Mouse (Mus musculus): ENCODE data around the gene Gpr146. TPM values are rescaled to one million over a fixed set of nuclear protein-coding genes. Genes with fewer than 3 reads are reported as not detected.

Gpr146 gene
- total RNA-seq, 2 experiments from 2014 or later = 6.0 to 7.5 TPM

DNA sequence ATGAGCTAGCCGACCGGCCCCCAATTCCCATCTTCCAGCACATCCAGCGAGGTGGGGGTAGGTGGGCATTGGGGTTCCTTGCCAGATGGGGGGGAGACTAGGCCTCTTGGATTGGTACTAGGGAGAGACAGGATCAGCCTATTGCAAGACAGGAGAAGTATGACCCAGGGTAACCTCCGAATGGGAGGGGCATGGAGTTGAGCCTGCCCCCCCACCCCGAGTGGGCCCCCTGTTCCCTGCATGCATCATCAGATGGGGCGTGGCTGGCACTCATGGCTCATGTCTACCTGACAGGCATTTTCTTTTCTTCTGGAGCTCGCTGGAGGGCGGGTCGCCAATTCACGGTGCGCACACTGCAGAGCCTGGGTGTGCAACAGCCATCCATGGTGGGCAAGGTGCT, 23.6 kb upstream of the Gpr146 start:
- ATAC-seq (replicated peaks; ENCODE audit: low FRiP score, low TSS enrichment, poor library complexity, severe bottlenecking) = no peak

DNA sequence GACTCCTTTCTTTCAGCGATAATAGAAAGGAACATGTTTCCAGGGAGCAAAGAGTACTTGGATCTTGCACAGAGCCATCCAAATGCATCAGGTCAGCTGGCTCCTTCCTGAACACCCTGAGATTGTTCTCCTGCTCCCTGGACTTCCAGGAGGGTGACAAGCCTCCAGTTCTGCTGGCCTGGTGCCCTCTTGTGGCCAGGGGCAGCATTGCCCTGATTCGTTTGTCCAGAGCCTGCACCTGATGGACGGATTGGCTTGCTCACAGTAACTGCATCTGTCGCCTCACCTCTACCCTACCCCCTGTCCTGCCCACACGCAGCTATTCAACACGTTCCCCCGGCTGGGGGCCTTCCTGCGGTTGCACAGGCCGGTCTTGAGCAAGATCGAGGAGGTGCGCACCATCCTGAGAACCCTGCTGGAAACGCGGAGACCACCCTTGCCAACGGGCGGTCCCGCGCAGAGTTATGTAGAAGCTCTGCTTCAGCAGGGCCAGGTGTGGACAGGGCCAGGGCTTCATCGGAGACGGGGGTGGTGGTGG, 22.2 kb upstream of the Gpr146 start:
- ATAC-seq (replicated peaks; ENCODE audit: low FRiP score, low TSS enrichment, poor library complexity, severe bottlenecking) = peak; percentile 53; the same call in 1 of the 2 replicates

DNA sequence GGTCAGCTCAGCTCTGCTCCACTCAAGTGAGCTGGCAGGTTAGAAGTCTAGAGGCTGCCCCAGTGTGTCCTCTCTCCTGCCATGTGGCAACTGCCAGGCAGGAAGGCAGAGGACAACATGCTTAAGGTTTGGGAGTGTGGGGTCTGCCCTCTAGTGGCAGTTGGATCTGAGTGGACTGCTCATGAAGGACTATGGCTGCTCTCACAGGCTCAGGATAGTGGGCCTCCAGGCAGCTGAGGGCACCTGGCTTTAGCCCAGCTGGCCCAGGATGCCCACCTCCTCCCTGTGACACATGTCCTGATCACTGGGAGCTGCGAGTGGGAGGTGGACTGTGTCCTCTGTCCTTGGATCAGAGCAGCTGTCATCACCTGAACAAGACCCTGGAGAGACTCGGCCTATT, 18.8 kb upstream of the Gpr146 start:
- ATAC-seq (replicated peaks; ENCODE audit: low FRiP score, low TSS enrichment, poor library complexity, severe bottlenecking) = peak; percentile 62

DNA sequence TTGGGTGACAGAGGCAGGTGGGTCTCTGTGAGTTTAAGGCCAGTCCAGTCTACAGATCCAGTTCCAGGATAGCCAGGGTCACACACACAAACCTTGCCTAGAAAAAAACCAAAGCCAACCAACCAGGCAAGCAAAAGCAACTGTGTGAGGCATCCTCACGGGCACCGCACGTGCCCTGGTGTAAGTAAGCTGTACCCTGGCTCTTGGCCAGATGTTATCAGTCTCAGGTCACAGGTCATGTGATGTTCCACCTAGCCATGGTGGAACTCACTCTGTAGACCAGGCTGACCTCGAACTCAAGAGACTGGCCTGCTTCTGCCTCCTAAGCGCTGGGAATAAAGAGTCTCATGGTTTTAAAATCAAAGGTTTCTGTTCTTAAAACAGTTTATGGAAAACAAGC, 18.3 kb upstream of the Gpr146 start:
- ATAC-seq (replicated peaks; ENCODE audit: low FRiP score, low TSS enrichment, poor library complexity, severe bottlenecking) = no peak

DNA sequence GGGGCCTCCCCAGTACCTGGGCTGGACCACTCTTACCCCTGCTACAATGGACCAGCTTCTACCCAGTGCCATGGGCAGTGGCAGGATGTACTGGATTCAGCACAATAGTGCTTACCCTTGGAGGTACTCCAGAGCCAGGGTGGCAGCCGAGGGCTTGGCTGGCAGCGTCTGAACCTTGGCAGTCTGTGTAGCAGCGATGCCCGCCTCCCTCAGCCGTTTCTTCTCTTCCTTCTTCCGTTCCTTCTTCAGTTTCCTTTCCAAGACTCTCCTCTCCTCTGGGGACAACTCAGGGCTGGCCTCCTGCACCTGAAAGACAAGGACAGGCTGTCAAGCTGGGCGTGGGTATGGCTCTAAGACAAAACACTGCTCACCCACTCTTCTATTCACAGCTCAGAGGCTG, 13.6 kb upstream of the Gpr146 start:
- ATAC-seq (replicated peaks; ENCODE audit: low FRiP score, low TSS enrichment, poor library complexity, severe bottlenecking) = no peak

DNA sequence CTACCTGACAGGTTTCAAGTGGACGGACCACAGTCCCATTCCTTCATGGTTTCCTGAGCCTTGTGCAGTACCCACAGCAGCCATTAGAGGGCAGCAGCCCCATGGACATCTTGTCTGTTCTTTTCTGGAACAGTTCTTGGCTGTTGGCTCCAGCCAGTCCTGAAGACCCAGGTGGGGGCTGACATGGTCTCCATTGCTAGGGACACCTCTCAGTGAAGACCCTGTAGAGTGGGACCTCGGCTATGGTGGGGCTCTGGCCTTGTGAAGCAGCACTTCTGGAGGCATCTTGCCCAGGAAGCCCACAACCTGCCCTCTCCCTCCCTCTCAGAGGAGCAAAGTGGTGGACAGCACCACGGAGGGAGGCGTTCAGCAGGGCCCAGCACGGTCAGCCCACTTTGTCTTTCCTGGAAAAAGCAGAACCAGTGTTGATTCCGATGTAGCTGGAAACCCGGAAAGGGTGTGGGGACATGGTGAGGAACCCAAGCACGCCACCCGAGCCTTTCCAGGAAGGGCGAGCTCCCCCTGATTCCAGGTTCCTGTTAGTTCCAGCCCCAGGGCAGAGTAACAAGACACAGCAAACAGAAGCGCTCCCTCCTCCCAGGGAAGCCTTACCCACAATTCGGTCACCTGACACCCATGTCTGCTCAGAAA, 13.1 kb upstream of the Gpr146 start:
- peak; percentile 50 for ATAC-seq (replicated peaks; ENCODE audit: low FRiP score, low TSS enrichment, poor library complexity, severe bottlenecking)

DNA sequence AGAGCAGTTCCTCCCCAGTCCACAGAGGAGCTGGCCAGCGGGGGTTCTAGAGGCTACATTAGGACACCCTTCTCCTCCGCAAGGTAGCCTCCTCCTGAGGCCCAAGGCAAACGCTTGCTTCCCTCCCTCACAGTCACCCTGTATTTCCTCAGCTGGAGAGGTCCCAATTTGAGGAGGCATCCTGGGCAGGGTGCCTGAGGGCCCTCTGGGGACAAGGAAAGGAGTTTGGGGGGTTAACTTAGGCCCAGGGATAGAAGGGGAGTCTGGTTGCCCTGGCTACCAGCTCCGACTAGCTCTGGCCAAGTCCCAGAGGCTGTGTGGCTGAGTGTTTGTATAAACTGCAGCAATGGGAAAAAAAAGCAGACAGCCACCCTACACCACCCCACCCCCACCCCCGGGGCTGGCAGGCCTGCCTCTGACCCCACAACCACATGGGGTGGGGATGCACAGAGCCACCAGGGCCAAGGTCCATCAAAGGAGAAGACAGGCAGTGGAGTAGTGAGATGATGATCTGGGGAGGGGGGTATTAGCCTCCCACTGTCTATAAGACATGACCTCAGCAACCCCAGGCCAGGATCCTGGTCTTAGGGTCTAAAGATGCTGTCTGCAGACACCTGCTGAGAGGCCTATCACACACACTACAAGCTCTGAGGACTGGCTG, 12.5 kb upstream of the Gpr146 start:
- no peak for ATAC-seq (replicated peaks; ENCODE audit: low FRiP score, low TSS enrichment, poor library complexity, severe bottlenecking)

DNA sequence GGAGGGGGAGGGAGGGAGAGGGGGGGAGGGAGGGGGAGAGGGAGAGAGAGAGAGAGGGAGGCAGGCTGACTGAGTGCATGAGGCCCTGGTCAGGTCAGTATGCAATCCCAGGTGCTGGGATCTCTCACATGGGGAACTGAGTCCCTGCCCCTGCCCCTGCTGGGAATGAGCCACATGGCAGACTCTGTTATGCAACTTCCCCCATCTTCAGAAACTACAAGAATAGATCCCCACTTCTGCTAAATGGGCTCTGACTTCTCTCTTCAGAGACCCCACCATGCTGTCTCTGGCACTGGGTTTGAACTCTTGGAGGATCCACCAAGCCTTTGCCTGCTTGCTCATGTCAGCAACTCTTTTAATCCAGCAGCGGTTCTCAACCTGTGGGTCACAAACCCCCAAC, 11.7 kb upstream of the Gpr146 start:
- ATAC-seq (replicated peaks; ENCODE audit: low FRiP score, low TSS enrichment, poor library complexity, severe bottlenecking) = no peak

DNA sequence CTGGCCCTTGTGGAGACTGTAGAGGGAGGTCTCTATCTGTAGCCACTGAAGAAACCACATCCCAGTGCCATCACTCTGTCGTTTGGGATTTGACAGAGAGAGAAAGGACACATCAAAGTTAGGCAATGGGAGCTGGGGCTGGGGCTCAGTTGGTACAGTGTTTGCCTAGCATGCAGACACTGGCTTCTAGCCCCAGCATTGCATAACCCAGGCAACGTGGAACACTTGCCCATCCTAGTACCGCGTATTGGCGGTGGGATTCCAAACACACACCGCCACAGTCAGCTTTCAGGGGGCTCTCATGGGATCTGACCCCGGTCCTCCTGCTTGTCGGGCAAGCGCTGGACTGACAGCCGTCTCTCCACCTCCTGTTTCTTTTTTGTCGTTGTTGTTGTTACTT, 11.0 kb upstream of the Gpr146 start:
- ATAC-seq (replicated peaks; ENCODE audit: low FRiP score, low TSS enrichment, poor library complexity, severe bottlenecking) = no peak

DNA sequence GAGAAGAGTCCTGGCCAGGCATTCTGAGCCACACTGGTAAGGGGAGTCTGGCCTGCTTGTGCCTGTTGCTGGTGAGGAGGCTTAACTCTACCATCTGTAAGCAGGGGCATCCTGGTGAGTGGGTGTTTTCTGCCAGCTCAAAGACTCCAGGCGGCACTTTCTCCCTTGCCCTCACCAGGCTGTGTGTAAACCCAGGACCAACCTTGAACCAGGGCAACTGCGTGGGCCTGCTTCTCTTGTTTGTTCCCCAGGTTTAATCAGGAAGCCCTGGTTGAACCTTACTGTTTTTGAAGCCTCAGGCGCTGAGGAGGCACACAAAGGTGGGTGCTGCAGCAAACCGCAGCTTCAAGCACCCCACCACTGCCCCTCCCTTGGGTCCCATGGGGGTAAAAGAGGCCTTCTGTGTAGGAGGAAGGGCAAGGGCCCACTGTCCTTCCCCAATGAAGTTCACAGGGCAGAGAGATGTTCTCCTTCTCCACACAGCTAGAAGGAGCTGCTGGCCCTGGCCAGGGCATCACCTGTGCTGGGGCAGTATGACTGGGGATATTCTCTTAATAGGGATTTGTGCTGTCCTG, 9.5 kb upstream of the Gpr146 start:
- no peak for ATAC-seq (replicated peaks; ENCODE audit: low FRiP score, low TSS enrichment, poor library complexity, severe bottlenecking)

DNA sequence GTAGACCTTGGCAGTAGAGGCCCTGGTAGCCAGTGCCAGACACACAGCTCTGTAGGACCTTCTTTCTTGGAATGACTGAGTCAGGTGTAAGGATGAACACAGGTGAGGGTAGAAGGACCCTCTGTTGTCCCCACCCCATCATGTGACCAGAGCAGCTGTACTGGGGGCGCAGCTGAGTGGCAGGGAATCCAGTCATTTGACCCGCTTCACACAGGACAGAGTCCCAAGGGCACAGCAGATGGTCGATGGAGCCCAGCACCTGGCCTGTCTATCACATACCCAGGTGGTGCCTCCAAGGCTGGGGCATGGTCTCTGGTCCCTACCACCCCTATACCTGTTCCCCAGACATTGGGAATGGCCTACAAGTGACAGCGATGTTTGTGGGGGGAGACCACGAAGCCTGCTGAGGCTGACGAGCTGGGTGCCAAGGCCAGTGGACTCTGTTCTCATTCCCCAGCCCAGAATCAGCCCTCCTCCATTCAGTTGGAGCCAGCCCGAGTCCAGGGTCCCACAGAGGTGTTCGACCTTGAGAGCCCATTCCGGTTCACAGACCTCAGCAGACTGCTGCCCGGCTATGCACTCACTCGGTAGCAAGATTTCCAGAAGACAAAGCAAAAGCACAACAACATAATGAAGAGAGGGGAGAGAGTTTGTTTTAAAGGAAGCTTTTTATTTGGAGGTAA, 8.7 kb upstream of the Gpr146 start:
- no peak for ATAC-seq (replicated peaks; ENCODE audit: low FRiP score, low TSS enrichment, poor library complexity, severe bottlenecking)

DNA sequence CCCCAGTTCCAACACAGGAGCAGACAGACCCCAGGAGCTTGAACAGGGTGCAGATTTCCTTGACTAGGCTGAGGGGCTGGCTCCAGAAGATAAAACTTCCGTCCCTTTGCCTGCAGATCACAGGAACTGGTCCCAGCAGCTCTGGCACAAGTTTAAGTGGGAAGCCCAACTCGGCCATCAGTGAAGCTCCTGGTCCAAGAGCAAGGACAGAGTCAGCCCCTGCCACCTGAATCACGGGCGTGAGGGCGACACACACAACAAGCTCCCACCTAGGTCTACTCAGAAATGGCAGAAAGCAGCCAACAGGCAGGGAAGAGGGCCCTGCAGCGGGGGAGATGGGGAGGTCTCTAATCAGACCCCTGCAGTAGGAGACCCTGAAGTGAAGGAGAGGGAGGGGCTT, 7.2 kb upstream of the Gpr146 start:
- ATAC-seq (replicated peaks; ENCODE audit: low FRiP score, low TSS enrichment, poor library complexity, severe bottlenecking) = no peak

DNA sequence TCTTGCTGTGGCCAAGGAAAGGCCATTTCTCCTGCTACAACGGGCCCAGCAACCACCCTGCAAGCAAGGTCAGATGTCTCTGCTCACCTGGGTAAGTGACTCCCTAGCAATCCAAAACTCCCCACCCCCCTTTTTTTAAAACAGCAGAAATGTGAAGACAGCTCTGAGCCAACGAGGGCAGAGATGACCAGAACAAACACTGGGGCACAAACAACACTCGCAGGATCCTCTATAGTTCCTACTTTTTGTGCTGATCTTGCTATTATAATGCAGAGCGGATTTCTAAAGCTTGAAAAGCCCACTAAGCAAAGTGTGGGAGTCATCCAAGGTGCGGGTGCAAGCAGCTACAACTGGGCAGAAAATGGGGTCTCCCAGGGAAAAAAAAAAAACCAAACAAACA, 6.4 kb upstream of the Gpr146 start:
- ATAC-seq (replicated peaks; ENCODE audit: low FRiP score, low TSS enrichment, poor library complexity, severe bottlenecking) = no peak

DNA sequence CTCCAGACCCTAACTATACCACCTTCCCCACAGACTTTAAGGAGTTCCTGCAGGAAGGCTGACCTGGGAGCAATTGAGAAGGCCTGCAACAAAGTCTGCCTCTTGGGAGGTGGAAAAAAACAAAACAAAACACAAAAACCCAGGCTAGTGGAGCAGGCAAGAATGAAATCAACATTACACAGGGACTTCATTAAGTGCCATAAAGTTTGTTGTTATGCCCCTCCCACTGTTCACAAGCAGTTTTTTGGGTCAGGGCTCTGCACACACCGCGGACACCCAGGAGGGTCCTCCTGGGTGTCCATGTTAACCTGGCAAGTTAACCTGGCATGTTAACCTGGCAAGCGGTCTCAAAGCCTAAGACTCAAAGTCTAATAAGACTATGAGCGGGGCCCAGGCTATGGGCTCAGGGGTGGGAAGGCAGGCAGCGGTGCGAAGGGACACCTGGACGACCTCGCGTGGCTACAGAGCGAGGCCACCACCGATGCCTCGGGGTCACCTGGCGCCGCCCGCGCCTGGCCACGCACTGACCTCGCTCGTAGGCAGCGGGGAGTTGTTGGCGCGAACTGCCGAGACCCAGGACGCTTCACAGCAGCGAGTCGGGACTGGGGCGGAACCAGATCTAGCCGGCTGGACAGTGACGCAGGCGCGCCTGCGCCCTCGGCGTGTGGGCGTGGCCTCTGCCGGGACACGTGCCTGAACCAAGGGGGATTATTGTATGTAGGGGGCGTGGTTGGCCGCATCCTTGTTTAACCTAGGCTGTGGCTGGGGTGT, 5.7 kb upstream of the Gpr146 start:
- peak; percentile 89 for ATAC-seq (replicated peaks; ENCODE audit: low FRiP score, low TSS enrichment, poor library complexity, severe bottlenecking)

DNA sequence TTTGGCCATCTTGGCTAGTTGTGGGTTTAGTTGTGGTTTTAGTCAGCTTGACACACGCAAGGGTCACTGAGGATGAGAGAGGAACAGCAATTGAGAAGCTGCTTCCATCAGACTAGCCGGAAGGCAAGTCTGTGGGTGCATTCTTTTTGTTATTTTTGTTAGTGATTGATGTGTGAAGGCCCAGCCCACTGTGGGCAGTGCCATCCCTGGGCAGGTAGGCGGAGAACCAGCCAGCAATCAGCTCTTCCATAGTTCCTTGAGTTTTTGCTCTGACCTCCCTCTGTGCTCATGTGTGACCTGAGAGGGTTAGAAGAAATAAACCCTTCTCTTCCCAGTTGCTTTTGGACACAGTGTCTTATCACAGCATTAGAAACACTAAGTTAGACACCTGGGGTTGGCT, 4.4 kb upstream of the Gpr146 start:
- ATAC-seq (replicated peaks; ENCODE audit: low FRiP score, low TSS enrichment, poor library complexity, severe bottlenecking) = no peak

DNA sequence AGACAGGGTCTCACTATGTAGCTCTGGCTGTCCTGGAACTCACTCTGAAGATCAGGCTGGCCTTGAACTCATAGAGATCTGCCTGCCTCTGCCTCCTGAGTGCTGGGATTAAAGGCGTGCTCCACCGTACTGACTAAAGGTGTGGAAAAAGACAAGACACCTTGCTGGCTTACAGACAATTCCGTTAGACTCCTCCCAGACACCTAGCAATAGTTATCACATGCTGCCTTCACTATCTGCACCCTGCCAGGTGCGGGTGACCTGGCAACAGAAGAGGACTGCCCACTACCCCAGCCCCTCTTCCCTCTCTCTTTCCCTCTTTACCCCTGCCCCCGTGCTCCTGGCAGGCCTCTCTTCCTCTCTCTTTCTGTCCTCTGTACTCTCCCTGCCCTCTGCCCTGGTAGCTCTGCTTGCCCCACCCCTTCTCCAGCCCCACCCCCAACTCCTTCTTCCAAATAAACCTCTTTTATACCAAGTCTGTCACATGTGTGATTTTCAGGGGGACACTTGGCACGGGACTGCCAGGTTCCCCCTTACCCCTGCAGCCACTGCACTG, 3.5 kb upstream of the Gpr146 start:
- ATAC-seq (replicated peaks; ENCODE audit: low FRiP score, low TSS enrichment, poor library complexity, severe bottlenecking) = no peak

DNA sequence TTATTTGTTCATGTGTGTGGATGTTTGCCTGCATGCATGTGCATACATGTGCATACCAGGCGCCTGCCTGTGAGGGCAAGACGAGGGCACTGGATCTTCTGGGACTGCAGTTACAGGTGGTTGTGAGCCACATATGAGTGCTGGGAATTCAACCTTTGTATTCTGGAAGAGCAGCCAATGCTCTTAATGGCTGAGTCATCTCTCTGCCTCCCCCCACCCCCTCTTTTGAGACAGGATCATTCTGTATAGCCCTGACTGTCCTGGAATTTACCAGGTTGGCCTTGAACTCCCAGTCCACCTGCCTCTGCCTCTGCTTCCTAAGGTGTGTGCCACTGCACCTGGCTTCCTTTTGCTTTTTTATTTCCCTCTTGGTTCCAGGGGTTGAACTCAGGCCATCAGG, 2.7 kb upstream of the Gpr146 start:
- no peak for ATAC-seq (replicated peaks; ENCODE audit: low FRiP score, low TSS enrichment, poor library complexity, severe bottlenecking)

DNA sequence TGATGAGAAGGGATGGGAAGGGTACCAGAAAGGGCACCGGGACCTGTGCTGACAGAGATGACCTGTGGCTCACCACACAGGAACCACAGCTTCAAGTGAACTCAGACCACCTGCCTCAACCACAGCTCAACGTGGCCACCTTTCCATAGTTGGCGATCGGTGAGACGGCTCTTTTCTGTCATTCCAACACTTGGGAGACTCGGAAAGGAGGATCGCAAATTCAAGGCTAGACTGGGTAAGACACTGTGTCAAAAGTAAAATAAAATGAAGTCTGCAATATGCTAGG, 717 bp downstream of the Gpr146 start:
- no peak for ATAC-seq (replicated peaks; ENCODE audit: low FRiP score, low TSS enrichment, poor library complexity, severe bottlenecking)

DNA sequence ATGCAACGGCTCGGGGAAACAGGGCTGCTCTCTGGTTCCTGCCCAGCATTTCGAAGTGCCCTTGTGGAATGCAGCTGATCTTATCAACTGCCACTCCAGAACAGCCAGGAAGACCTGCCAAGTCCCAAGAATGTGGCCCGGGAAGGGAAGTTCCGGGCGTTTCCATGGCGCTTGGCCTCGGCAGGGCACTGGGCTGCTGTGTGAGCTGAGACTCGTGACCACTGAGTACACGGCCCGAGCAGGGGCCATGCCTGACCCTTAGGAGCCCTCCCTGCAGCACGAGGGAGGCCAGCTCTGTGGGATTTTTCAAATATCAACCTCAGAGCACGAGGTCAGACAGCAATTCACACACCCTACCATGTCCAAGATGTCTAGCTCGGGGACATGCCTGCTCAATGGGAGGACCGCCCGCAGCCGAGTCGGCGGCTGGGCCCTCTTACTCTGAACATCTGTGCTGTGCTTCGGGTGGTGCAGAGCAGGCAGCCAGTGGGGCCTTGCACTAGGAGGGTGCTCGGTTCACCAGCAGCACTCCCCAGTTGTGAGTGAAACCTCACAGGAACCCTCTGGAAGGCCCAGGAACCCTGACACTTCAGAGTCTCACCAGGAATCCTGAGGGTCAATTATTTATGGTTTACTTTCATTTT, 1.6 kb downstream of the Gpr146 start:
- no peak for ATAC-seq (replicated peaks; ENCODE audit: low FRiP score, low TSS enrichment, poor library complexity, severe bottlenecking)
